Mouse (Mus musculus): ENCODE measurements around the gene Btbd35f5. TPM values are rescaled to one million over a fixed set of nuclear protein-coding genes. Genes with fewer than 3 reads are reported as not detected.

The Btbd35f5 gene
- total RNA-seq (2023; ENCODE audit: inconsistent age), result not detected in 4 replicates

GRCm38 (mm10) chrX:32973597-32973996 lies at the start of gene Btbd35f5:
TSS of gene Btbd35f5 (plus strand) at chrX:32973897.

GRCm38 (mm10) chrX:32941468-32941867 lies 32.2 kb upstream of the Btbd35f5 start, which contains the start of gene Gm21789:
TSS of gene Gm21789 (plus strand) at chrX:32941768.

Other genes starting within 250 kb of the Btbd35f5 start
- not detected in 4 replicates for gene Btbd35f21, start 247.8 kb upstream of the Btbd35f5 start, total RNA-seq (2023; ENCODE audit: inconsistent age)
- not detected in 4 replicates for gene Btbd35f30, start 79.3 kb upstream of the Btbd35f5 start, total RNA-seq (2023; ENCODE audit: inconsistent age)
- not detected in 4 replicates for gene Gm21789, start 32.1 kb upstream of the Btbd35f5 start, total RNA-seq (2023; ENCODE audit: inconsistent age)